Comparison of ENCODE assay signal across 11 mouse cellular contexts in genomic region chr2:152653874-152654715, GRCm38 (mm10). TPM values are rescaled to one million over a fixed set of nuclear protein-coding genes. Genes with fewer than 3 reads are reported as not detected.
A peak's percentile ranks its signal among the peaks of the same experiment; 100 is the strongest.
DNase-seq lines count a peak whose midpoint lies in the region; ATAC-seq lines count a peak whose summit lies in the region.
"Had no signal": no experiment of that assay in that cellular context is flagged by ENCODE, and none has a peak within 500 bp of the region (broad histone marks: within the 10 kb centered on the region; RNA-seq: fewer than 3 reads in every experiment).

No protein-coding gene starts in this region.

- peak; percentile 2 for DNase-seq in lung, postnatal 14 days
- DNase-seq in lung, postnatal 10 days: no peak
- DNase-seq in adrenal gland, adult 8-10 months: peak; percentile 79
- peak; percentile 65 to 81 for DNase-seq in frontal cortex, postnatal 10 days (ENCODE audit: low spot score in 2 of 2)
- peak; percentile 62 for DNase-seq in induced T-regulatory cell, adult 2 months (ENCODE audit: low read depth)
- DNase-seq in lung, adult 18-20 months: no peak

- peak overlapping the region; percentile 45 for H3K4me2 ChIP-seq in midbrain, embryonic 13.5 days (replicated peaks)
- H3K4me2 ChIP-seq: limb, embryonic 13.5 days had no signal

- no peaks in the 10 kb centered on the region for H3K36me3 ChIP-seq in midbrain, embryonic 13.5 days
- H3K36me3 ChIP-seq: limb, embryonic 13.5 days had no signal

- no peaks in the 10 kb centered on the region for H3K27me3 ChIP-seq in midbrain, embryonic 13.5 days
- H3K27me3 ChIP-seq: limb, embryonic 13.5 days had no signal

- ATAC-seq in midbrain, embryonic 13.5 days: peak; percentile 94
- no peak for ATAC-seq in erythroblast, adult 5-6 weeks (replicated peaks; ENCODE audit: low FRiP score, poor library complexity, severe bottlenecking)

- WGBS in midbrain, embryonic 13.5 days: 31% methylated on average over 14 of the region's 14 CpGs

- H3K4me3 ChIP-seq in midbrain, embryonic 13.5 days (replicated peaks): no peak overlapping the region
- H3K4me3 ChIP-seq: limb, embryonic 13.5 days had no signal

- 0 out of 2 replicates have a peak overlapping the region, but pooled peaks have one; percentile 5 for H3K9ac ChIP-seq in midbrain, embryonic 13.5 days (replicated peaks)
- H3K9ac ChIP-seq: limb, embryonic 13.5 days had no signal

- H3K4me1 ChIP-seq in midbrain, embryonic 13.5 days (replicated peaks): peaks cover 28% of the 10 kb centered on the region
- H3K4me1 ChIP-seq: limb, embryonic 13.5 days had no signal

- peak overlapping the region; percentile 88 for H3K27ac ChIP-seq in midbrain, embryonic 13.5 days
- H3K27ac ChIP-seq: limb, embryonic 13.5 days had no signal

- H3K9me3 ChIP-seq in midbrain, embryonic 13.5 days: no peaks in the 10 kb centered on the region
- H3K9me3 ChIP-seq: limb, embryonic 13.5 days had no signal

RNA-seq across cellular contexts. Expression of gene H13, which starts 15.2 kb away (rescaled TPM):
- 100 to 1,000 TPM; 162 to 222 (median 201) TPM for total RNA-seq in adrenal gland, adult 8-10 months (2022)
- polyA plus RNA-seq in midbrain, embryonic 13.5 days (2015; fragmentation: Nextera tagmentation; extraction: Ambion mirVana): 171 and 181 TPM in 2 replicates
- 32.9 and 37.4 TPM in 2 replicates for total RNA-seq in erythroblast, adult 5-6 weeks (2015; ENCODE audit: low replicate concordance)
- total RNA-seq in erythroblast, adult 5-6 weeks (2017; ENCODE audit: low replicate concordance): 13.8 and 20.8 TPM in 2 replicates

RNA-seq across cellular contexts. Expression of gene Rem1, which starts 27.3 kb away (rescaled TPM):
- total RNA-seq in adrenal gland, adult 8-10 months (2022): 10 to 100 TPM in 3 of 4 experiments, 1 to 10 TPM in 1; 9.0 to 20.8 (median 14.6) TPM
- polyA plus RNA-seq in midbrain, embryonic 13.5 days (2015; fragmentation: Nextera tagmentation; extraction: Ambion mirVana): 0.15 and 0.27 TPM in 2 replicates
- 0.77 TPM in 1 of 2 replicates, not detected in the other for total RNA-seq in erythroblast, adult 5-6 weeks (2015; ENCODE audit: low replicate concordance)
- total RNA-seq in erythroblast, adult 5-6 weeks (2017; ENCODE audit: low replicate concordance): 0.60 TPM in 1 of 2 replicates, not detected in the other

RNA-seq across cellular contexts. Expression of gene Defb25, which starts 31.2 kb away (rescaled TPM):
- total RNA-seq in adrenal gland, adult 8-10 months (2022): 1 to 10 TPM in 2 of 4 experiments, not detected in 2; 1.9 to 2.2 TPM
- polyA plus RNA-seq in midbrain, embryonic 13.5 days (2015; fragmentation: Nextera tagmentation; extraction: Ambion mirVana): not detected in 2 replicates
- total RNA-seq in erythroblast, adult 5-6 weeks (2015; ENCODE audit: low replicate concordance): not detected in 2 replicates
- total RNA-seq in erythroblast, adult 5-6 weeks (2017; ENCODE audit: low replicate concordance): not detected in 2 replicates
- polyA plus RNA-seq: cerebellum, adult 2 months had no signal

RNA-seq across cellular contexts. Expression of gene Mcts2, which starts 32.7 kb away (rescaled TPM):
- total RNA-seq in adrenal gland, adult 8-10 months (2022): 10 to 100 TPM; 28.1 to 32.3 (median 29.7) TPM
- 42.7 and 44.1 TPM in 2 replicates for polyA plus RNA-seq in midbrain, embryonic 13.5 days (2015; fragmentation: Nextera tagmentation; extraction: Ambion mirVana)
- total RNA-seq in erythroblast, adult 5-6 weeks (2015; ENCODE audit: low replicate concordance): 2.3 TPM in 1 of 2 replicates, not detected in the other
- 1.4 and 3.2 TPM in 2 replicates for total RNA-seq in erythroblast, adult 5-6 weeks (2017; ENCODE audit: low replicate concordance)

RNA-seq across cellular contexts. Expression of gene Defb36, which starts 50.0 kb away (rescaled TPM):
- total RNA-seq in adrenal gland, adult 8-10 months (2022): 1 to 10 TPM in 1 of 4 experiments, under 1 TPM in 1, not detected in 2; 0.86 to 1.5 TPM
- not detected in 2 replicates for polyA plus RNA-seq in midbrain, embryonic 13.5 days (2015; fragmentation: Nextera tagmentation; extraction: Ambion mirVana)
- not detected in 2 replicates for total RNA-seq in erythroblast, adult 5-6 weeks (2015; ENCODE audit: low replicate concordance)
- total RNA-seq in erythroblast, adult 5-6 weeks (2017; ENCODE audit: low replicate concordance): not detected in 2 replicates
- polyA plus RNA-seq: cerebellum, adult 2 months; limb, embryonic 13.5 days; stomach, embryonic 14.5 days had no signal

Comparison
In these comparisons a context has a peak if more than half of its experiments do, and no peak if none do; other contexts are left out.
1. DNase-seq: peak in lung, postnatal 14 days (single experiment), adrenal gland, adult 8-10 months (single experiment), frontal cortex, postnatal 10 days (2 of 2) and induced T-regulatory cell, adult 2 months (single experiment); none in lung, postnatal 10 days (single experiment) and lung, adult 18-20 months (0 of 2).
2. RNA of gene H13, which starts 15.2 kb away (total RNA-seq): 162 to 222 TPM in adrenal gland, adult 8-10 months; 13.8 to 37.4 TPM in erythroblast, adult 5-6 weeks; every median in the first group is over 4 times any median in the second.
3. RNA of gene Rem1, which starts 27.3 kb away (total RNA-seq): 9.0 to 20.8 TPM in adrenal gland, adult 8-10 months; 0.60 to 0.77 TPM in erythroblast, adult 5-6 weeks; every median in the first group is over 4 times any median in the second.